Mouse (Mus musculus) stomach, postnatal 0 days (tissue): Measurements from ENCODE around the gene Fam110c.

ENCODE experiments used
- CTCF ChIP-seq: IDR thresholded peaks from 2 replicates; pipeline ENCODE4 v1.5.1; 2016; ENCODE audit warnings: antibody characterized with exemption, low read depth, mild to moderate bottlenecking, moderate library complexity
- EP300 ChIP-seq: optimal IDR thresholded peaks from 2 replicates; pipeline ENCODE3; 2016; ENCODE audit warnings: antibody characterized with exemption

DNA sequence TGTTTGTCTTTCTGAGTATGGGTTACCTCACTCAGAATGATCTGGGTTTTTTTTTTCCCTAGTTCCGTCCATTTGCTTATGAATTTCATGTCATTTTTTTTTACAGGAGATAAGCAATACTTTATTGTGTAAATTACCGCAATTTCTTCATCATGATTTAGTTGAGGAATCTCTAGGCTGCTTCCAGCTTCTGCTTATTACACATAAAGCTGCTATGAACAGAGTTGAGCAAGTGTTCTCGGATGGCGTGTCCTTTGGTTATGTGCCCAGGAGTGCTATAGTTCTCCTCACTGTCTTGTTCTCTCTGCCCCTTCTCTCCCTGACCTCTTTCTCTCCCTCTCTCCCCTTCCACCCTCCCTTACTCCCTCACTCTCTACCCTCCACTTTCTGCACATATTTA is 28.2 kb downstream of the Fam110c start:
- no peak for TF ChIP-seq CTCF
- TF ChIP-seq EP300, result no peak
